Mouse (Mus musculus): ENCODE measurements at regions not wholly inside any gene's neighbourhood (a gene's known extent, or its start where the extent isn't known, plus 50 kb on each side); places are given as distances from the start of the nearest gene placed in this dataset.
"Not testable (repeated sequence)": the region's sequence is repeated elsewhere in the genome, so short reads cannot be mapped to it uniquely, and the experiment has no call there.

GRCm38 (mm10) chr14:53709627-53710026, 544.3 kb downstream of the Dad1 start:
- peak; percentile 66 for TF ChIP-seq CTCF (conservative IDR thresholded peaks at IDR 0.05)
- H3K27ac ChIP-seq; H3K4me3 ChIP-seq; DNase-seq (ENCODE audit: low spot score in 2 of 2): not testable (repeated sequence)

- not testable (repeated sequence) for DNase-seq (ENCODE audit: low spot score in 2 of 2)
Measured at GRCm38 (mm10) chr14:53704351-53704750, 549.6 kb downstream of the Dad1 start.

GRCm38 (mm10) chr14:53703593-53703992, 550.3 kb downstream of the Dad1 start:
- not testable (repeated sequence) for H3K27ac ChIP-seq; H3K4me3 ChIP-seq; DNase-seq (ENCODE audit: low spot score in 2 of 2)
- peak; percentile 44 for TF ChIP-seq CTCF (conservative IDR thresholded peaks at IDR 0.05)

More at GRCm38 (mm10) chr14:53704351-53704750, 549.6 kb downstream of the Dad1 start:
- H3K27ac ChIP-seq, H3K4me3 ChIP-seq: not testable (repeated sequence)

- not testable (repeated sequence) for DNase-seq (ENCODE audit: low spot score in 2 of 2); H3K27ac ChIP-seq; H3K4me3 ChIP-seq
Measured at GRCm38 (mm10) chr14:53684100-53684499, 569.8 kb downstream of the Dad1 start.

- not testable (repeated sequence) for DNase-seq (ENCODE audit: low spot score in 2 of 2); H3K27ac ChIP-seq; H3K4me3 ChIP-seq
Measured at GRCm38 (mm10) chr14:53683361-53684015, 570.4 kb downstream of the Dad1 start.

- H3K27ac ChIP-seq; DNase-seq (ENCODE audit: low spot score in 2 of 2); H3K4me3 ChIP-seq: not testable (repeated sequence)
- TF ChIP-seq CTCF (conservative IDR thresholded peaks at IDR 0.05): peak; percentile 46
Measured at GRCm38 (mm10) chr14:53682679-53683078, 571.2 kb downstream of the Dad1 start.

GRCm38 (mm10) chr14:53681320-53681719, 572.6 kb downstream of the Dad1 start:
- H3K27ac ChIP-seq; H3K4me3 ChIP-seq; DNase-seq (ENCODE audit: low spot score in 2 of 2): not testable (repeated sequence)

- not testable (repeated sequence) for H3K27ac ChIP-seq, H3K4me3 ChIP-seq
- TF ChIP-seq CTCF (conservative IDR thresholded peaks at IDR 0.05): peak; percentile 78
- DNase-seq (ENCODE audit: low spot score in 2 of 2): peak; percentile 2 to 30
Measured at GRCm38 (mm10) chr14:53665681-53666080, 588.2 kb downstream of the Dad1 start.

GRCm38 (mm10) chr14:53662700-53663355, 591.1 kb downstream of the Dad1 start:
- not testable (repeated sequence) for H3K4me3 ChIP-seq; H3K27ac ChIP-seq; DNase-seq (ENCODE audit: low spot score in 2 of 2)

- H3K27ac ChIP-seq; DNase-seq (ENCODE audit: low spot score in 2 of 2): not testable (repeated sequence)
- peak; percentile 57 for TF ChIP-seq CTCF (conservative IDR thresholded peaks at IDR 0.05)
Measured at GRCm38 (mm10) chr14:53654669-53655068, 599.2 kb downstream of the Dad1 start.

GRCm38 (mm10) chr14:53651061-53651460, 602.8 kb downstream of the Dad1 start:
- not testable (repeated sequence) for H3K4me3 ChIP-seq; H3K27ac ChIP-seq; DNase-seq (ENCODE audit: low spot score in 2 of 2)

More at GRCm38 (mm10) chr14:53654669-53655068, 599.2 kb downstream of the Dad1 start:
- not testable (repeated sequence) for H3K4me3 ChIP-seq

GRCm38 (mm10) chr14:53649189-53649588, 604.7 kb downstream of the Dad1 start:
- not testable (repeated sequence) for H3K4me3 ChIP-seq; DNase-seq (ENCODE audit: low spot score in 2 of 2)

GRCm38 (mm10) chr14:53640441-53640840, 613.5 kb downstream of the Dad1 start:
- not testable (repeated sequence) for H3K27ac ChIP-seq; H3K4me3 ChIP-seq; DNase-seq (ENCODE audit: low spot score in 2 of 2)

More at GRCm38 (mm10) chr14:53649189-53649588, 604.7 kb downstream of the Dad1 start:
- not testable (repeated sequence) for H3K27ac ChIP-seq

GRCm38 (mm10) chr14:53637664-53638063, 616.2 kb downstream of the Dad1 start:
- not testable (repeated sequence) for H3K4me3 ChIP-seq, H3K27ac ChIP-seq
- TF ChIP-seq CTCF (conservative IDR thresholded peaks at IDR 0.05): peak; percentile 62
- DNase-seq (ENCODE audit: low spot score in 2 of 2): peak in 1 of 2 experiments; percentile 9

- H3K27ac ChIP-seq; H3K4me3 ChIP-seq; DNase-seq (ENCODE audit: low spot score in 2 of 2): not testable (repeated sequence)
Measured at GRCm38 (mm10) chr14:53635206-53635605, 618.7 kb downstream of the Dad1 start.

- DNase-seq (ENCODE audit: low spot score in 2 of 2); H3K27ac ChIP-seq; H3K4me3 ChIP-seq: not testable (repeated sequence)
Measured at GRCm38 (mm10) chr14:53634320-53634979, 619.5 kb downstream of the Dad1 start.

GRCm38 (mm10) chr14:53633743-53634142, 620.2 kb downstream of the Dad1 start:
- H3K27ac ChIP-seq; DNase-seq (ENCODE audit: low spot score in 2 of 2); H3K4me3 ChIP-seq: not testable (repeated sequence)
